Mouse (Mus musculus) myocyte (in vitro differentiated cells): ENCODE data around the gene Slc15a3. TPM values are rescaled to one million over a fixed set of nuclear protein-coding genes. Genes with fewer than 3 reads are reported as not detected.
A peak's percentile ranks its signal among the peaks of the same experiment; 100 is the strongest.

Source experiments
- H3K27me3 ChIP-seq: one replicate; pipeline ENCODE4 v1.6.1; 2011; ENCODE audit not compliant: control insufficient read depth, insufficient read depth, insufficient read length
- H3K36me3 ChIP-seq: one replicate; pipeline ENCODE4 v1.6.1; 2011; ENCODE audit not compliant: control insufficient read depth, insufficient read depth
- H3K4me2 ChIP-seq: one replicate; pipeline ENCODE4 v1.6.1; 2011; ENCODE audit warnings: low read depth, control low read depth
- H3K4me3 ChIP-seq: one replicate; pipeline ENCODE4 v1.5.1; 2011; ENCODE audit warnings: mild to moderate bottlenecking, control low read depth, moderate library complexity
- H3K79me2 ChIP-seq: one replicate; pipeline ENCODE4 v1.6.1; 2011; ENCODE audit not compliant: control insufficient read depth, insufficient read depth
- H3ac ChIP-seq: one replicate; pipeline ENCODE4 v1.6.1; 2011; ENCODE audit not compliant: control insufficient read depth, insufficient read length
- CEBPB ChIP-seq: IDR thresholded peaks from 2 replicates; pipeline ENCODE4 v1.6.1; 2011; ENCODE audit warnings: mild to moderate bottlenecking, moderate library complexity; ENCODE audit not compliant: poor library complexity, insufficient read depth, severe bottlenecking
- E2F4 ChIP-seq: IDR thresholded peaks from one replicate; pipeline ENCODE4 v1.6.1; 2011; ENCODE audit warnings: mild to moderate bottlenecking, control low read depth, moderate library complexity; ENCODE audit not compliant: insufficient read depth
- MAX ChIP-seq: IDR thresholded peaks from one replicate; pipeline ENCODE4 v1.6.1; 2011; ENCODE audit warnings: low read depth, mild to moderate bottlenecking, control low read depth
- MYOD1 ChIP-seq, 3 experiments: IDR thresholded peaks; one replicate each; pipeline ENCODE4 v1.6.1; 2011; ENCODE audit warnings: control low read depth in 2 of 3, low read depth in 2 of 3, mild to moderate bottlenecking in 2 of 3, moderate library complexity in 1 of 3; ENCODE audit not compliant: insufficient read length in 2 of 3, control insufficient read depth in 1 of 3
- MYOG ChIP-seq, 3 experiments: IDR thresholded peaks; one replicate each; pipeline ENCODE4 v1.6.1; 2011; ENCODE audit warnings: control low read depth in 2 of 3, low read depth in 2 of 3, mild to moderate bottlenecking in 2 of 3; ENCODE audit not compliant: insufficient read length in 2 of 3, control insufficient read depth in 1 of 3, insufficient read depth in 1 of 3
- POLR2A ChIP-seq: IDR thresholded peaks from one replicate; pipeline ENCODE4 v1.6.1; 2011; ENCODE audit warnings: low read depth, mild to moderate bottlenecking, control low read depth, moderate library complexity; ENCODE audit not compliant: insufficient read length
- POLR2AphosphoS2 ChIP-seq: IDR thresholded peaks from one replicate; pipeline ENCODE4 v1.6.1; 2011; ENCODE audit warnings: low read depth, control low read depth; ENCODE audit not compliant: insufficient read length
- REST ChIP-seq: IDR thresholded peaks from one replicate; pipeline ENCODE4 v1.6.1; 2011; ENCODE audit warnings: mild to moderate bottlenecking, control low read depth, moderate library complexity; ENCODE audit not compliant: insufficient read depth, insufficient read length
- SRF ChIP-seq: IDR thresholded peaks from one replicate; pipeline ENCODE4 v1.6.1; 2011; ENCODE audit warnings: low read depth; ENCODE audit not compliant: control insufficient read depth, insufficient read length
- TCF12 ChIP-seq: IDR thresholded peaks from one replicate; pipeline ENCODE4 v1.6.1; 2011; ENCODE audit warnings: mild to moderate bottlenecking, control low read depth; ENCODE audit not compliant: poor library complexity, insufficient read depth, severe bottlenecking
- TCF3 ChIP-seq: IDR thresholded peaks from one replicate; pipeline ENCODE4 v1.6.1; 2011; ENCODE audit warnings: low read depth, control low read depth; ENCODE audit not compliant: insufficient read length
- USF1 ChIP-seq: IDR thresholded peaks from one replicate; pipeline ENCODE4 v1.6.1; 2011; ENCODE audit warnings: low read depth, mild to moderate bottlenecking, control low read depth, moderate library complexity
- polyA plus RNA-seq: library from polyadenylated mRNA; unstranded; fragments of >200 nt; fragmentation: generic; extraction: Trizol; gene quantifications from one replicate; pipeline ENCODE4 v1.2.1, GENCODE M21; 2012; ENCODE audit warnings: missing spikeins

Gene Slc15a3
- polyA plus RNA-seq, 1 experiment = 0.02 TPM

- Histone ChIP-seq H3K79me2 (peaks cover 23% of the 10 kb centered on the region), H3K4me2 (peak overlapping the region; percentile 83), H3K27me3 (no peaks in the 10 kb centered on the region), H3ac (peak overlapping the region; percentile 55), H3K4me3 (peak overlapping the region; percentile 76), H3K36me3 (peaks cover 27% of the 10 kb centered on the region)
- no peak for TF ChIP-seq REST
Measured at GRCm38 (mm10) chr19:10867946-10868622, 28.6 kb downstream of the Slc15a3 start.

GRCm38 (mm10) chr19:10868623-10869141, 29.2 kb downstream of the Slc15a3 start:
- Histone ChIP-seq H3K4me2 (peak overlapping the region; percentile 83), H3K36me3 (peaks cover 32% of the 10 kb centered on the region), H3K27me3 (no peaks in the 10 kb centered on the region), H3K4me3 (peak overlapping the region; percentile 76), H3ac (peak overlapping the region; percentile 55), H3K79me2 (peaks cover 23% of the 10 kb centered on the region)
- no peak for TF ChIP-seq POLR2AphosphoS2
- no peak for TF ChIP-seq E2F4
- no peak for TF ChIP-seq MYOG (IDR thresholded peaks at IDR 0.05; ENCODE audit: control insufficient read depth in 1 of 3, insufficient read depth in 1 of 3, insufficient read length in 2 of 3, low read depth in 2 of 3)
- TF ChIP-seq SRF = no peak
- TF ChIP-seq TCF3 = no peak
- TF ChIP-seq USF1 = no peak
- TF ChIP-seq TCF12 = no peak
- TF ChIP-seq REST = no peak
- TF ChIP-seq MYOD1 (IDR thresholded peaks at IDR 0.05; ENCODE audit: control insufficient read depth in 1 of 3, insufficient read length in 2 of 3, low read depth in 2 of 3) = no peak
- no peak for TF ChIP-seq CEBPB
- TF ChIP-seq MAX = no peak

- Histone ChIP-seq H3K4me2 (peak overlapping the region; percentile 83), H3K36me3 (peaks cover 35% of the 10 kb centered on the region), H3K4me3 (peak overlapping the region; percentile 76), H3ac (peak overlapping the region; percentile 55), H3K27me3 (no peaks in the 10 kb centered on the region), H3K79me2 (peaks cover 25% of the 10 kb centered on the region)
- peak; percentile 37 for TF ChIP-seq MAX
- peak; percentile 77 for TF ChIP-seq USF1
- no peak for TF ChIP-seq TCF12
- TF ChIP-seq E2F4 = no peak
- peak; percentile 42 for TF ChIP-seq SRF
- TF ChIP-seq CEBPB = no peak
- TF ChIP-seq TCF3 = peak; percentile 8
- TF ChIP-seq MYOG (IDR thresholded peaks at IDR 0.05; ENCODE audit: control insufficient read depth in 1 of 3, insufficient read depth in 1 of 3, insufficient read length in 2 of 3, low read depth in 2 of 3) = peak in 2 of 3 experiments; percentile 44 to 76
- no peak for TF ChIP-seq REST
- peak; percentile 98 for TF ChIP-seq POLR2AphosphoS2
- TF ChIP-seq MYOD1 (IDR thresholded peaks at IDR 0.05; ENCODE audit: control insufficient read depth in 1 of 3, insufficient read length in 2 of 3, low read depth in 2 of 3) = peak in 1 of 3 experiments; percentile 54
- TF ChIP-seq POLR2A = peak; percentile 99
Measured at GRCm38 (mm10) chr19:10869241-10869885, 29.8 kb downstream of the Slc15a3 start.

DNA sequence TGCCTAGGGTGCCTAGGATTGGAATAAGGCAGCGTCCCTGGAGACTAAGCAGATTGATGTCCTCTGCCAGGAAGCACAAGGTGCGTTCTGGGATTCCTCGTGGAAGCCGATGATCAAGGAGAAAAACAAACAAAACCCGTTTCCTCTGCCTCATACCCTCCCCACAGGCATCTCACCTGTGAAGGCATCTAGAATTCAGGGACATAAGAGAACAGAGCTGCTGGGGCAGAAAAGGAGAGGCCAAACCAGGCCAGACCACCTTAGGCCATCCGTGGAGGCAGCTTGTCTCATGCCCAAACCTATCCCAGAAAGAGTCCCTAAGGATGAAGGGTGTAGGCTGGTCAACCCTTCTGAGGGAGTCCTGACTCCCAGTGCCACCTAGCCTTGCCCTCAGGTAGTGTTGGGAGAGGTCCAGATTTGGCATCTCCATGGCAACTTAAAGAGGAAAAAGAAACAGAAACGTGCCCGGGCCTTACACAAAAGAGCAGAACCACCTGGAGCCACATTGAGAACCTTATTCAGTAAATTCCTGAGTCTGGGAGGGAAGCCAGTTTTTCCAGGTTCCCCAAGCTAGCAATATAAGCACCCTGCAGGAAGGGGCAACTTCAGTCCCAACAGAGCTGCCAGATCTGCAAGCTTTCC, 30.5 kb downstream of the Slc15a3 start, which contains the start of gene Tmem132a:
Gene Tmem132a, minus strand, starts transcription at position 55 of the 642 bp plus-strand sequence.
- Histone ChIP-seq H3ac (peak within 1 kb of the TSS; percentile 55), H3K27me3 (no peaks in the 10 kb centered on the region), H3K4me2 (peak within 1 kb of the TSS; percentile 83), H3K4me3 (peak within 1 kb of the TSS; percentile 76), H3K79me2 (peaks cover 31% of the 10 kb centered on the region), H3K36me3 (peaks cover 28% of the 10 kb centered on the region)
- TF ChIP-seq SRF (no peak), MYOD1 (IDR thresholded peaks at IDR 0.05; ENCODE audit: control insufficient read depth in 1 of 3, insufficient read length in 2 of 3, low read depth in 2 of 3) (no peak), TCF3 (no peak), CEBPB (no peak), POLR2A (no peak), TCF12 (no peak), MAX (no peak), MYOG (IDR thresholded peaks at IDR 0.05; ENCODE audit: control insufficient read depth in 1 of 3, insufficient read depth in 1 of 3, insufficient read length in 2 of 3, low read depth in 2 of 3) (no peak), POLR2AphosphoS2 (no peak), USF1 (no peak), E2F4 (no peak), REST (no peak)
